Mouse (Mus musculus) lung, adult 2 months (tissue): ENCODE measurements at regions not wholly inside any gene's neighbourhood (a gene's known extent, or its start where the extent isn't known, plus 50 kb on each side); places are given as distances from the start of the nearest gene placed in this dataset.

Experiments used
- CTCF ChIP-seq: fragments of 200-500 bp; IDR thresholded peaks from 2 replicates; pipeline ENCODE4 v1.5.1; 2011; ENCODE audit warnings: mild to moderate bottlenecking, low read length, control low read depth; ENCODE audit not compliant: insufficient read depth
- POLR2A ChIP-seq: fragments of 200-500 bp; IDR thresholded peaks from 2 replicates; pipeline ENCODE4 v1.6.1; 2011; ENCODE audit warnings: low read depth, mild to moderate bottlenecking, control low read depth, low read length, borderline replicate concordance; ENCODE audit errors: extremely low read depth

DNA sequence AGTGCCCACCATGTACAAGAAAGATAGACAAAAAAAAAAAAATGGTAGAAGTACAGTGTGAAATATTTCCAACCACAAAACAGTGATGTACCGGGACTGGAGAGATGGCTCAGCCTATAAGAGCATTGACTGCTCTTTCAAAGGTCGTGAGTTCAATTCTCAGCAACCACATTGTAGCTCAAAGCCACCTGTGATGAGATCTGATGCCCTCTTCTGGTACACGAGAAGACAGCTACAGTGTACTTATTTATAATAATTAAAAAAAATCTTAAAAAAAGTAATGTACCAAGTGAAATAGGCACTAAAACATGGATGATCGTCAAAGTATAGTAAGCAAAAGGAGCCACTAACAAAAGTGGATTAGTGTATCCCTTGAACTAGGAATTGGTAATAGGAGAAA is 1154.2 kb upstream of the Sel1l start:
- no peak for TF ChIP-seq POLR2A
- TF ChIP-seq CTCF, result no peak
